Mouse (Mus musculus): ENCODE results near the gene Gramd1b. TPM values are rescaled to one million over a fixed set of nuclear protein-coding genes. Genes with fewer than 3 reads are reported as not detected.

The Gramd1b gene
- total and polyA plus RNA-seq, 2 experiments from 2014 or later, result 16.7 to 57.2 TPM

GRCm38 (mm10) chr9:40563750-40564149, 32.6 kb upstream of the Gramd1b start:
- TF ChIP-seq CTCF (IDR thresholded peaks at IDR 0.05; ENCODE audit: low read depth), result no peak
- H3K4me3 ChIP-seq (ENCODE audit: low read length), result no peak overlapping the region
- H3K27ac ChIP-seq, result no peak overlapping the region
- no peaks in the 10 kb centered on the region for H3K27me3 ChIP-seq (ENCODE audit: insufficient read depth, low read length)
- no peaks in the 10 kb centered on the region; the same call in 1 of the 2 replicates for H3K4me1 ChIP-seq (ENCODE audit: insufficient read depth, low read length)
- no peaks in the 10 kb centered on the region for H3K36me3 ChIP-seq (ENCODE audit: insufficient read depth, low read length)
- H3K4me2 ChIP-seq (ENCODE audit: low read depth, low read length), result no peak overlapping the region
- DNase-seq (ENCODE audit: low spot score) (no peak), ATAC-seq (no peak)
- H3K9ac ChIP-seq (replicated peaks; ENCODE audit: low read length), result no peak overlapping the region
- H3K9me3 ChIP-seq (ENCODE audit: low read length), result no peaks in the 10 kb centered on the region

GRCm38 (mm10) chr9:40559646-40560045, 28.5 kb upstream of the Gramd1b start:
- no peak overlapping the region for H3K27ac ChIP-seq
- H3K4me2 ChIP-seq (ENCODE audit: low read depth, low read length), result no peak overlapping the region
- DNase-seq (ENCODE audit: low spot score) (no peak), ATAC-seq (no peak)
- no peak for TF ChIP-seq CTCF (IDR thresholded peaks at IDR 0.05; ENCODE audit: low read depth)
- no peaks in the 10 kb centered on the region for H3K36me3 ChIP-seq (ENCODE audit: insufficient read depth, low read length)
- H3K4me3 ChIP-seq (ENCODE audit: low read length), result no peak overlapping the region
- H3K9ac ChIP-seq (replicated peaks; ENCODE audit: low read length), result no peak overlapping the region
- H3K9me3 ChIP-seq (ENCODE audit: low read length), result no peaks in the 10 kb centered on the region
- no peaks in the 10 kb centered on the region; the same call in 1 of the 2 replicates for H3K4me1 ChIP-seq (ENCODE audit: insufficient read depth, low read length)
- H3K27me3 ChIP-seq (ENCODE audit: insufficient read depth, low read length), result no peaks in the 10 kb centered on the region
- 78% methylated on average over 7 of the region's 7 CpGs for WGBS

DNA sequence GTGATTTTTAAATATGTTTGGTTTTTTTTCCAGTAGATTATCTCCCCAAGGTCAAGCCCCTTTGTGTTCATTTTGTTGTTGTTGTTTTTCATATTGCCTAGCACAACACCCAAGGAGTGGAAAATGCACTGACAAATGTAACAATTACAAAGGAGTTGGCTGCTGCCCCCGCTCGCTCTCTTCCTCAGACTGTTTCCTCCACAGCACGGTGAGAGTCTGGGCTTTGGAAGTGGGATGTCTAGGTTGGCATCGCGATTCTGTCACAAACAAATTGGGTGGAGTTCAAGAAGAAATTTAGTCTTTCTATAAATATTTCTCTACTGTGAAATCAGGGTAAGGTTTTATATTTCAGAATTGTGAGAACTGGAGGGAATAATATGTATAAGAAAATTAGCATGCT, 26.6 kb upstream of the Gramd1b start:
- no peak for DNase-seq (ENCODE audit: low spot score)
- H3K9ac ChIP-seq (replicated peaks; ENCODE audit: low read length), result no peak overlapping the region
- no peak overlapping the region for H3K4me2 ChIP-seq (ENCODE audit: low read depth, low read length)
- 78% methylated on average over 5 of the region's 5 CpGs for WGBS
- H3K9me3 ChIP-seq (ENCODE audit: low read length), result no peaks in the 10 kb centered on the region
- no peaks in the 10 kb centered on the region; the same call in 1 of the 2 replicates for H3K4me1 ChIP-seq (ENCODE audit: insufficient read depth, low read length)
- no peak overlapping the region for H3K4me3 ChIP-seq (ENCODE audit: low read length)
- H3K27ac ChIP-seq, result no peak overlapping the region
- TF ChIP-seq CTCF (IDR thresholded peaks at IDR 0.05; ENCODE audit: low read depth), result no peak
- no peaks in the 10 kb centered on the region for H3K36me3 ChIP-seq (ENCODE audit: insufficient read depth, low read length)
- ATAC-seq, result no peak
- H3K27me3 ChIP-seq (ENCODE audit: insufficient read depth, low read length), result no peaks in the 10 kb centered on the region

- WGBS, result 73% methylated on average over 4 of the region's 4 CpGs
- no peak overlapping the region for H3K4me3 ChIP-seq (ENCODE audit: low read length)
- H3K4me2 ChIP-seq (ENCODE audit: low read depth, low read length), result no peak overlapping the region
- H3K9me3 ChIP-seq (ENCODE audit: low read length), result no peaks in the 10 kb centered on the region
- no peak overlapping the region for H3K27ac ChIP-seq
- no peak overlapping the region for H3K9ac ChIP-seq (replicated peaks; ENCODE audit: low read length)
- no peaks in the 10 kb centered on the region; the same call in 1 of the 2 replicates for H3K4me1 ChIP-seq (ENCODE audit: insufficient read depth, low read length)
- no peaks in the 10 kb centered on the region for H3K36me3 ChIP-seq (ENCODE audit: insufficient read depth, low read length)
- no peak for TF ChIP-seq CTCF (IDR thresholded peaks at IDR 0.05; ENCODE audit: low read depth)
- no peaks in the 10 kb centered on the region for H3K27me3 ChIP-seq (ENCODE audit: insufficient read depth, low read length)
- ATAC-seq, result no peak
- no peak for DNase-seq (ENCODE audit: low spot score)
These were observed 25.2 kb upstream of the Gramd1b start for GRCm38 (mm10) chr9:40556396-40556795.

DNA sequence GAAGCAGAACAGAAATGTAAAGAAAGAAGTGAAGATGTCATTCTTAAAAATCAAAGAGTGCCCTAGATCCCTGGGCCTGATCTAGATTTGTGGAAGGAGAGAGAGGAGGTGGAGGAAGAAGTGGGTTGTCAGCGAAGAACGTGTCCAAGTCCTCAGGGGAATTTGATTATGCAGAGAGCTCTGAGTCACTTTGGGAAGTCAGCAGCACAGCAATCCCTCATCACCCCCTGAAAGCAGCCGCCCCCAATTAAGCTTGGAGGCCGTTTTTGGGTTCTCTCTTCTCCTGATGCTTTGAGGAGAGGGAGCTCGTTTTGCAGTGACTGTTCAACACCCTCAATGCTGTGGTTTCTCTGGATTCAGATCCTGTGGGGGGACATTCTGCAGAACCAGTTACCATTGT, 24.1 kb upstream of the Gramd1b start:
- DNase-seq (ENCODE audit: low spot score) (no peak), ATAC-seq (no peak)
- no peak overlapping the region for H3K27ac ChIP-seq

GRCm38 (mm10) chr9:40547876-40548275, 16.7 kb upstream of the Gramd1b start:
- no peak overlapping the region for H3K9ac ChIP-seq (replicated peaks; ENCODE audit: low read length)
- no peak for TF ChIP-seq CTCF (IDR thresholded peaks at IDR 0.05; ENCODE audit: low read depth)
- DNase-seq (ENCODE audit: low spot score), result no peak
- no peaks in the 10 kb centered on the region for H3K9me3 ChIP-seq (ENCODE audit: low read length)
- H3K36me3 ChIP-seq (ENCODE audit: insufficient read depth, low read length), result no peaks in the 10 kb centered on the region
- H3K4me2 ChIP-seq (ENCODE audit: low read depth, low read length), result no peak overlapping the region
- no peak for ATAC-seq
- WGBS, result 89% methylated on average over 5 of the region's 5 CpGs
- no peaks in the 10 kb centered on the region for H3K4me1 ChIP-seq (ENCODE audit: insufficient read depth, low read length)
- H3K27me3 ChIP-seq (ENCODE audit: insufficient read depth, low read length), result no peaks in the 10 kb centered on the region
- H3K27ac ChIP-seq, result no peak overlapping the region
- no peak overlapping the region for H3K4me3 ChIP-seq (ENCODE audit: low read length)

More for the DNA sequence above, 24.1 kb upstream of the Gramd1b start:
- no peaks in the 10 kb centered on the region for H3K27me3 ChIP-seq (ENCODE audit: insufficient read depth, low read length)
- no peak overlapping the region for H3K9ac ChIP-seq (replicated peaks; ENCODE audit: low read length)
- H3K9me3 ChIP-seq (ENCODE audit: low read length), result no peaks in the 10 kb centered on the region
- H3K4me3 ChIP-seq (ENCODE audit: low read length), result no peak overlapping the region
- no peaks in the 10 kb centered on the region for H3K36me3 ChIP-seq (ENCODE audit: insufficient read depth, low read length)
- 71% methylated on average over 5 of the region's 5 CpGs for WGBS
- H3K4me1 ChIP-seq (ENCODE audit: insufficient read depth, low read length), result no peaks in the 10 kb centered on the region
- no peak for TF ChIP-seq CTCF (IDR thresholded peaks at IDR 0.05; ENCODE audit: low read depth)
- no peak overlapping the region for H3K4me2 ChIP-seq (ENCODE audit: low read depth, low read length)

DNA sequence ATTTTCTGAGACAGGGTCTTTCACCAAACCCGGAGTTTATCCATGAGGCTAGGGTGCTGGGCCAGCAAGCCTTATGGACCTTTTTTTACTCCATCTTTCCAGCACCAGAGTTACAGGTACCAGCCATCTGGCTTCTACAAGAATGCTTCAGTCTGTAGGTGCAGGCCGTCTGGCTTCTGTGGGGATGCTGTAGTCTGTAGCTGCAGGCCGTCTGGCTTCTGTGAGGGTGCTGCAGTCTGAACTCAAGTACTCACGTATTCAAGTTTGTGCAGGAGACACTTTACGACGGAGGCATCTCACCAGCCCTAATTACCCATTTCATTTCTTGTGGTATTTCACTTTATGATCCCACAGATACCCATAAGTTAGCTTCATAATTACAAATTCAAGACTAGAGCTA, 14.0 kb upstream of the Gramd1b start:
- WGBS, result 86% methylated on average over 6 of the region's 6 CpGs

More for the DNA sequence above, 14.0 kb upstream of the Gramd1b start:
- Histone ChIP-seq H3K27ac (no peak overlapping the region), H3K36me3 (ENCODE audit: insufficient read depth, low read length) (no peaks in the 10 kb centered on the region), H3K9ac (replicated peaks; ENCODE audit: low read length) (no peak overlapping the region), H3K4me3 (ENCODE audit: low read length) (no peak overlapping the region), H3K4me1 (ENCODE audit: insufficient read depth, low read length) (no peaks in the 10 kb centered on the region), H3K4me2 (ENCODE audit: low read depth, low read length) (no peak overlapping the region), H3K27me3 (ENCODE audit: insufficient read depth, low read length) (no peaks in the 10 kb centered on the region), H3K9me3 (ENCODE audit: low read length) (no peaks in the 10 kb centered on the region)
- TF ChIP-seq CTCF (IDR thresholded peaks at IDR 0.05; ENCODE audit: low read depth), result no peak
- ATAC-seq, result no peak
- no peak for DNase-seq (ENCODE audit: low spot score)
